9 mouse cellular contexts compared by ENCODE assay signal in the genomic region with DNA sequence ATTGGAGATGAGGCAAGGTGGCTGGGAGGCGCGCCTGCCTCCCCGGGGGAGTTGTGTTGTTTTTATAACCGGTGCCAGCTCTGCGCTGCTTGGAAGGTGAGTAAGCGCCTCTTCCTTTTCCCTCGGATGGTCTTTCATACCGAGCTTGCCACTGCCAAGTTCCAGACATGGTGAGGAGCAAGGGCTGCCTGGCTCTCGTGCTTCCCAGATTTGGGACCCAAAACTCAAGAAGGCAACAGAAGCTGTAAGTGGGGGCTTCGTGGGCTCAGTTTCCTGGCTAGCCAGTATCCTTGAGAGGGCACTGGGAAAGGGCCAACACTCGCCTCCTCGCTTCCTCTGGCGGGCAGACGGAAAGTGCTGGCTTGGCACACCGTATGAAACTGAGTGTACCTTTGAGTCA.
DNase-seq lines count a peak whose midpoint lies in the region; ATAC-seq lines count a peak whose summit lies in the region.
"Had no signal": no experiment of that assay in that cellular context is flagged by ENCODE, and none has a peak within 500 bp of the region (broad histone marks: within the 10 kb centered on the region; RNA-seq: fewer than 3 reads in every experiment).

No protein-coding gene starts in this region.

- peak; percentile 14; the same call in 1 of the 2 replicates for ATAC-seq in forebrain, embryonic 16.5 days
- ATAC-seq in forebrain, embryonic 12.5 days (ENCODE audit: low FRiP score), result no peak
- ATAC-seq in embryonic facial prominence, embryonic 15.5 days (ENCODE audit: insufficient number of reproducible peaks, low FRiP score, low TSS enrichment, low read depth), result no peak
- no peak for ATAC-seq in activated CD4-positive, CD25-positive, alpha-beta regulatory T cell, adult 4 months

- 38% methylated on average over 15 of the region's 15 CpGs for WGBS in forebrain, embryonic 16.5 days
- whole genome bisulfite sequencing in forebrain, embryonic 12.5 days, result 45% methylated on average over 15 of the region's 15 CpGs
- 29% methylated on average over 15 of the region's 15 CpGs for WGBS in embryonic facial prominence, embryonic 15.5 days

- peaks cover 20% of the 10 kb centered on the region for H3K4me1 ChIP-seq in forebrain, embryonic 16.5 days (replicated peaks; ENCODE audit: control insufficient read depth, insufficient read depth, low read length)
- H3K4me1 ChIP-seq in forebrain, embryonic 12.5 days, result peaks cover 16% of the 10 kb centered on the region
- peaks cover 14% of the 10 kb centered on the region for H3K4me1 ChIP-seq in embryonic facial prominence, embryonic 15.5 days

- DNase-seq in Muller cell, postnatal 12 days (ENCODE audit: inconsistent ontology term), result peak; percentile 70
- DNase-seq in kidney, adult 9 months, result peak; percentile 55
- peak; percentile 21 for DNase-seq in ovary, postnatal 10 days (ENCODE audit: low spot score)
- no peak for DNase-seq in thymus, postnatal 10 days (ENCODE audit: low spot score in 2 of 2)

- H3K9ac ChIP-seq in forebrain, embryonic 16.5 days (replicated peaks; ENCODE audit: low read depth, low read length), result no peak overlapping the region
- H3K9ac ChIP-seq in forebrain, embryonic 12.5 days, result no peak overlapping the region
- H3K9ac ChIP-seq in embryonic facial prominence, embryonic 15.5 days, result no peak overlapping the region
- H3K9ac ChIP-seq: liver, embryonic 14.5 days had no signal

- H3K27me3 ChIP-seq in forebrain, embryonic 16.5 days (replicated peaks; ENCODE audit: control insufficient read depth, insufficient read depth, low read length), result no peaks in the 10 kb centered on the region
- H3K27me3 ChIP-seq in forebrain, embryonic 12.5 days, result no peaks in the 10 kb centered on the region; the same call in 1 of the 2 replicates
- H3K27me3 ChIP-seq in embryonic facial prominence, embryonic 15.5 days, result no peaks in the 10 kb centered on the region

- H3K4me3 ChIP-seq in forebrain, embryonic 16.5 days (replicated peaks; ENCODE audit: low read length), result no peak overlapping the region
- H3K4me3 ChIP-seq in forebrain, embryonic 12.5 days (replicated peaks), result no peak overlapping the region
- no peak overlapping the region; the same call in 1 of the 2 replicates for H3K4me3 ChIP-seq in embryonic facial prominence, embryonic 15.5 days (replicated peaks)

- H3K27ac ChIP-seq in forebrain, embryonic 16.5 days (ENCODE audit: low read length), result no peak overlapping the region; the same call in 1 of the 2 replicates
- H3K27ac ChIP-seq in forebrain, embryonic 12.5 days, result no peak overlapping the region
- H3K27ac ChIP-seq in embryonic facial prominence, embryonic 15.5 days (replicated peaks), result peak overlapping the region; percentile 48
- H3K27ac ChIP-seq: liver, embryonic 14.5 days had no signal

- H3K36me3 ChIP-seq in forebrain, embryonic 16.5 days (ENCODE audit: control insufficient read depth, insufficient read depth), result no peaks in the 10 kb centered on the region
- H3K36me3 ChIP-seq in forebrain, embryonic 12.5 days (replicated peaks), result no peaks in the 10 kb centered on the region
- H3K36me3 ChIP-seq in embryonic facial prominence, embryonic 15.5 days, result no peaks in the 10 kb centered on the region

- no peak overlapping the region; the same call in 1 of the 2 replicates for H3K4me2 ChIP-seq in forebrain, embryonic 16.5 days (ENCODE audit: low read length)
- H3K4me2 ChIP-seq in forebrain, embryonic 12.5 days, result no peak overlapping the region
- H3K4me2 ChIP-seq in embryonic facial prominence, embryonic 15.5 days (replicated peaks), result 0 out of 2 replicates have a peak overlapping the region, but pooled peaks have one; percentile 11

- no peaks in the 10 kb centered on the region for H3K9me3 ChIP-seq in forebrain, embryonic 16.5 days (ENCODE audit: control insufficient read depth, low read length)
- H3K9me3 ChIP-seq in forebrain, embryonic 12.5 days, result no peaks in the 10 kb centered on the region
- no peaks in the 10 kb centered on the region for H3K9me3 ChIP-seq in embryonic facial prominence, embryonic 15.5 days (replicated peaks)

Comparison
In these comparisons a context has a peak if more than half of its experiments do, and no peak if none do; other contexts are left out.
1. DNase-seq: peak in Muller cell, postnatal 12 days (single experiment), kidney, adult 9 months (single experiment) and ovary, postnatal 10 days (single experiment); none in thymus, postnatal 10 days (0 of 2).